Comparison of ENCODE assay signal across 24 mouse cellular contexts in the genomic region with DNA sequence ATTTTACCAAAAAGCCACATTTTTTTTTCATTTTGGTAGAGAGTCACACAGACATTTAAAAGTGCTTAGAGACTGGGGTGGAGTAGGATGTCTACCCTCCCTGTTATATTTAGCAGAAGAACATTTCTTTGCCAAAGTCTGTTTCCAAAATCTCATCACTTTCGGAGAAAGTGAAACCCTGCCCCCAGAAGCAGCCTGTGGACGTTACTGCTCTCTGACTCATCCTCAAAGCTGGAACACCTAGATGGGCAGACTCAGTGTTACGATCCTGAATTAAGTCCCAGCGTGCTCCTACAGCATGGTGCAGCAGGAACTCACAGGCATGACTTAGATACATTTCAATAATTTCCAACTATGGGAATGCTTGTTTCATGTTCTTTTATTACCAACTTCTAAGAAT.
DNase-seq lines count a peak whose midpoint lies in the region; ATAC-seq and TF ChIP-seq lines count a peak whose summit lies in the region.
"Had no signal": no experiment of that assay in that cellular context is flagged by ENCODE, and none has a peak within 500 bp of the region (broad histone marks: within the 10 kb centered on the region; RNA-seq: fewer than 3 reads in every experiment).

No protein-coding gene starts in this region.

- no peak for ATAC-seq in forebrain, embryonic 14.5 days
- ATAC-seq: forebrain, embryonic 13.5 days; midbrain, embryonic 15.5 days had no signal

- H3K4me3 ChIP-seq in cortical plate, adult 2 months (ENCODE audit: insufficient read depth, low read length) = no peak overlapping the region
- H3K4me3 ChIP-seq in forebrain, embryonic 14.5 days (ENCODE audit: low read depth, low read length) = no peak overlapping the region
- H3K4me3 ChIP-seq: embryonic facial prominence, embryonic 13.5 days; erythroblast, embryonic 14.5 days; forebrain, embryonic 13.5 days; hindbrain, embryonic 15.5 days; layer of hippocampus, adult 2 months; midbrain, embryonic 15.5 days; neural tube, embryonic 12.5 days had no signal

- TF ChIP-seq CTCF in cortical plate, adult 2 months (IDR thresholded peaks at IDR 0.05; ENCODE audit: extremely low read depth, insufficient read depth, low read length) = no peak

- peak; percentile 49 to 57 for DNase-seq in left cerebral cortex, adult 18-20 months (ENCODE audit: low spot score in 2 of 2)
- DNase-seq in left cerebral cortex, postnatal 4 days = no peak
- peak; percentile 28 to 67 for DNase-seq in left cerebral cortex, postnatal 14 days (ENCODE audit: low spot score in 2 of 2)
- DNase-seq in telencephalon, adult 2 months (ENCODE audit: low read depth, low spot score) = peak; percentile 87
- no peak for DNase-seq in gastrocnemius, postnatal 25 days
- no peak for DNase-seq in forebrain, embryonic 14.5 days (ENCODE audit: low spot score)
- DNase-seq: adrenal gland, adult 2 months; cerebellum, adult 11-12 months; cerebellum, postnatal 10 days; embryo, embryonic 11 days; kidney, adult 8-10 months; kidney, postnatal 14 days; layer of hippocampus, postnatal 36 days; lung, postnatal 4 days had no signal

- intact Hi-C loops in left cerebral cortex, postnatal 4 days (cut with DNase I) = no loop called here
- intact Hi-C loops in left cerebral cortex, postnatal 14 days (cut with DNase I) = no loop called here

- H3K4me2 ChIP-seq in forebrain, embryonic 14.5 days (ENCODE audit: low read length) = no peak overlapping the region
- H3K4me2 ChIP-seq: embryonic facial prominence, embryonic 13.5 days; forebrain, embryonic 13.5 days; heart, embryonic 11.5 days; hindbrain, embryonic 15.5 days; midbrain, embryonic 15.5 days; neural tube, embryonic 12.5 days had no signal

- no peaks in the 10 kb centered on the region for H3K9me3 ChIP-seq in forebrain, embryonic 14.5 days (replicated peaks; ENCODE audit: control insufficient read depth, low read length)
- H3K9me3 ChIP-seq: embryonic facial prominence, embryonic 13.5 days; forebrain, embryonic 13.5 days; hindbrain, embryonic 15.5 days; midbrain, embryonic 15.5 days; neural tube, embryonic 12.5 days had no signal

- H3K27ac ChIP-seq in cortical plate, adult 2 months (ENCODE audit: insufficient read depth, low read length) = peak overlapping the region; percentile 44; the same call in 1 of the 2 replicates
- H3K27ac ChIP-seq in forebrain, embryonic 14.5 days (ENCODE audit: low read depth, low read length) = no peak overlapping the region
- H3K27ac ChIP-seq: embryonic facial prominence, embryonic 13.5 days; forebrain, embryonic 13.5 days; hindbrain, embryonic 15.5 days; layer of hippocampus, adult 2 months; midbrain, embryonic 15.5 days; neural tube, embryonic 12.5 days; stomach, postnatal 0 days had no signal

- WGBS in forebrain, embryonic 14.5 days = 81% methylated on average over 4 of the region's 4 CpGs

- no peak for TF ChIP-seq POLR2A in cortical plate, adult 2 months (IDR thresholded peaks at IDR 0.05; ENCODE audit: extremely low read depth, insufficient read depth, low read length)

- no peak overlapping the region for H3K9ac ChIP-seq in forebrain, embryonic 14.5 days (ENCODE audit: low read length)
- H3K9ac ChIP-seq: embryonic facial prominence, embryonic 13.5 days; forebrain, embryonic 13.5 days; hindbrain, embryonic 15.5 days; midbrain, embryonic 15.5 days; neural tube, embryonic 12.5 days had no signal

- no peaks in the 10 kb centered on the region for H3K36me3 ChIP-seq in forebrain, embryonic 14.5 days (ENCODE audit: control insufficient read depth, insufficient read depth, low read length)
- H3K36me3 ChIP-seq: embryonic facial prominence, embryonic 13.5 days; hindbrain, embryonic 15.5 days; midbrain, embryonic 15.5 days; neural tube, embryonic 12.5 days had no signal

- H3K27me3 ChIP-seq in forebrain, embryonic 14.5 days (replicated peaks; ENCODE audit: control insufficient read depth, insufficient read depth, low read length) = no peaks in the 10 kb centered on the region
- H3K27me3 ChIP-seq: embryonic facial prominence, embryonic 13.5 days; forebrain, embryonic 13.5 days; hindbrain, embryonic 15.5 days; midbrain, embryonic 15.5 days had no signal

- peaks cover 5% of the 10 kb centered on the region; the same call in 1 of the 2 replicates for H3K4me1 ChIP-seq in cortical plate, adult 2 months (ENCODE audit: control insufficient read depth, insufficient read depth, low read length)
- H3K4me1 ChIP-seq in forebrain, embryonic 14.5 days (ENCODE audit: control insufficient read depth, insufficient read depth, low read length) = peaks cover 4% of the 10 kb centered on the region; the same call in 1 of the 2 replicates
- H3K4me1 ChIP-seq: embryonic facial prominence, embryonic 13.5 days had no signal

Comparison
In these comparisons a context has a peak if more than half of its experiments do, and no peak if none do; other contexts are left out.
1. DNase-seq: peak in left cerebral cortex, adult 18-20 months (2 of 2), left cerebral cortex, postnatal 14 days (2 of 2) and telencephalon, adult 2 months (single experiment); none in left cerebral cortex, postnatal 4 days (single experiment), gastrocnemius, postnatal 25 days (single experiment) and forebrain, embryonic 14.5 days (single experiment).